Mouse (Mus musculus): ENCODE results near the gene Wfdc16. TPM values are rescaled to one million over a fixed set of nuclear protein-coding genes. Genes with fewer than 3 reads are reported as not detected.

Gene Wfdc16
- polyA plus RNA-seq, 1 experiment = 0.12 TPM

GRCm38 (mm10) chr2:164670938-164671337, 32.3 kb upstream of the Wfdc16 start:
- no peak overlapping the region for H3K27ac ChIP-seq (ENCODE audit: control insufficient read depth, insufficient read depth, low read depth, low read length)
- no peaks in the 10 kb centered on the region for H3K27me3 ChIP-seq (ENCODE audit: control insufficient read depth, insufficient read depth, low read length)
- TF ChIP-seq POLR2A (IDR thresholded peaks at IDR 0.05; ENCODE audit: control insufficient read depth, low read depth, low read length) = no peak
- TF ChIP-seq CTCF (IDR thresholded peaks at IDR 0.05; ENCODE audit: control insufficient read depth, insufficient read depth, insufficient replicate concordance, low read depth, low read length) = no peak
- no peak overlapping the region for H3K4me3 ChIP-seq (ENCODE audit: control insufficient read depth, low read depth, low read length)
- no peaks in the 10 kb centered on the region; the same call in 1 of the 2 replicates for H3K4me1 ChIP-seq (ENCODE audit: control insufficient read depth, insufficient read depth, low read length)
- no peaks in the 10 kb centered on the region for H3K36me3 ChIP-seq (ENCODE audit: control insufficient read depth, insufficient read depth, low read length)

GRCm38 (mm10) chr2:164670261-164670660, 31.7 kb upstream of the Wfdc16 start:
- TF ChIP-seq POLR2A (IDR thresholded peaks at IDR 0.05; ENCODE audit: control insufficient read depth, low read depth, low read length) = no peak
- no peak for TF ChIP-seq CTCF (IDR thresholded peaks at IDR 0.05; ENCODE audit: control insufficient read depth, insufficient read depth, insufficient replicate concordance, low read depth, low read length)
- Histone ChIP-seq H3K4me1 (ENCODE audit: control insufficient read depth, insufficient read depth, low read length) (no peaks in the 10 kb centered on the region), H3K36me3 (ENCODE audit: control insufficient read depth, insufficient read depth, low read length) (no peaks in the 10 kb centered on the region), H3K4me3 (ENCODE audit: control insufficient read depth, low read depth, low read length) (no peak overlapping the region), H3K27me3 (ENCODE audit: control insufficient read depth, insufficient read depth, low read length) (no peaks in the 10 kb centered on the region), H3K27ac (ENCODE audit: control insufficient read depth, insufficient read depth, low read depth, low read length) (no peak overlapping the region)

GRCm38 (mm10) chr2:164664851-164665250, 26.3 kb upstream of the Wfdc16 start:
- Histone ChIP-seq H3K36me3 (ENCODE audit: control insufficient read depth, insufficient read depth, low read length) (no peaks in the 10 kb centered on the region), H3K4me1 (ENCODE audit: control insufficient read depth, insufficient read depth, low read length) (no peaks in the 10 kb centered on the region), H3K4me3 (ENCODE audit: control insufficient read depth, low read depth, low read length) (no peak overlapping the region), H3K27ac (ENCODE audit: control insufficient read depth, insufficient read depth, low read depth, low read length) (no peak overlapping the region), H3K27me3 (ENCODE audit: control insufficient read depth, insufficient read depth, low read length) (no peaks in the 10 kb centered on the region)
- no peak for TF ChIP-seq CTCF (IDR thresholded peaks at IDR 0.05; ENCODE audit: control insufficient read depth, insufficient read depth, insufficient replicate concordance, low read depth, low read length)
- no peak for TF ChIP-seq POLR2A (IDR thresholded peaks at IDR 0.05; ENCODE audit: control insufficient read depth, low read depth, low read length)

GRCm38 (mm10) chr2:164656483-164656882, 17.9 kb upstream of the Wfdc16 start, which contains the start of gene Wfdc9:
TSS of gene Wfdc9 (minus strand) at chr2:164656583.
- TF ChIP-seq CTCF (IDR thresholded peaks at IDR 0.05; ENCODE audit: control insufficient read depth, insufficient read depth, insufficient replicate concordance, low read depth, low read length) = no peak
- no peak for TF ChIP-seq POLR2A (IDR thresholded peaks at IDR 0.05; ENCODE audit: control insufficient read depth, low read depth, low read length)
- Histone ChIP-seq H3K4me3 (ENCODE audit: control insufficient read depth, low read depth, low read length) (peak within 1 kb of the TSS; percentile 82), H3K27me3 (ENCODE audit: control insufficient read depth, insufficient read depth, low read length) (no peaks in the 10 kb centered on the region), H3K36me3 (ENCODE audit: control insufficient read depth, insufficient read depth, low read length) (no peaks in the 10 kb centered on the region), H3K4me1 (ENCODE audit: control insufficient read depth, insufficient read depth, low read length) (peaks cover 6% of the 10 kb centered on the region), H3K27ac (ENCODE audit: control insufficient read depth, insufficient read depth, low read depth, low read length) (peak within 1 kb of the TSS; percentile 61)

- no peaks in the 10 kb centered on the region for H3K36me3 ChIP-seq (ENCODE audit: control insufficient read depth, insufficient read depth, low read length)
- H3K27ac ChIP-seq (ENCODE audit: control insufficient read depth, insufficient read depth, low read depth, low read length) = peak within 1 kb of the TSS; percentile 61
- peaks cover 6% of the 10 kb centered on the region for H3K4me1 ChIP-seq (ENCODE audit: control insufficient read depth, insufficient read depth, low read length)
- TF ChIP-seq POLR2A (IDR thresholded peaks at IDR 0.05; ENCODE audit: control insufficient read depth, low read depth, low read length) (peak; percentile 72), CTCF (IDR thresholded peaks at IDR 0.05; ENCODE audit: control insufficient read depth, insufficient read depth, insufficient replicate concordance, low read depth, low read length) (peak; percentile 93)
- H3K27me3 ChIP-seq (ENCODE audit: control insufficient read depth, insufficient read depth, low read length) = no peaks in the 10 kb centered on the region
- peak within 1 kb of the TSS; percentile 82 for H3K4me3 ChIP-seq (ENCODE audit: control insufficient read depth, low read depth, low read length)
Observed at GRCm38 (mm10) chr2:164655858-164656257, 17.3 kb upstream of the Wfdc16 start, which contains the start of gene Wfdc10. TSS of gene Wfdc10 (plus strand) at chr2:164656046.

GRCm38 (mm10) chr2:164641881-164642673, 3.5 kb upstream of the Wfdc16 start:
- TF ChIP-seq POLR2A (IDR thresholded peaks at IDR 0.05; ENCODE audit: control insufficient read depth, low read depth, low read length) (no peak), CTCF (IDR thresholded peaks at IDR 0.05; ENCODE audit: control insufficient read depth, insufficient read depth, insufficient replicate concordance, low read depth, low read length) (no peak)
- Histone ChIP-seq H3K4me3 (ENCODE audit: control insufficient read depth, low read depth, low read length) (no peak overlapping the region), H3K36me3 (ENCODE audit: control insufficient read depth, insufficient read depth, low read length) (no peaks in the 10 kb centered on the region), H3K27ac (ENCODE audit: control insufficient read depth, insufficient read depth, low read depth, low read length) (peak overlapping the region; percentile 48), H3K4me1 (ENCODE audit: control insufficient read depth, insufficient read depth, low read length) (peaks cover 4% of the 10 kb centered on the region), H3K27me3 (ENCODE audit: control insufficient read depth, insufficient read depth, low read length) (no peaks in the 10 kb centered on the region)

GRCm38 (mm10) chr2:164641129-164641528, 2.5 kb upstream of the Wfdc16 start:
- Histone ChIP-seq H3K36me3 (ENCODE audit: control insufficient read depth, insufficient read depth, low read length) (no peaks in the 10 kb centered on the region), H3K27ac (ENCODE audit: control insufficient read depth, insufficient read depth, low read depth, low read length) (peak overlapping the region; percentile 70), H3K27me3 (ENCODE audit: control insufficient read depth, insufficient read depth, low read length) (no peaks in the 10 kb centered on the region), H3K4me1 (ENCODE audit: control insufficient read depth, insufficient read depth, low read length) (peaks cover 4% of the 10 kb centered on the region), H3K4me3 (ENCODE audit: control insufficient read depth, low read depth, low read length) (no peak overlapping the region)
- TF ChIP-seq CTCF (IDR thresholded peaks at IDR 0.05; ENCODE audit: control insufficient read depth, insufficient read depth, insufficient replicate concordance, low read depth, low read length) (no peak), POLR2A (IDR thresholded peaks at IDR 0.05; ENCODE audit: control insufficient read depth, low read depth, low read length) (no peak)

Measured in testis, adult 2 months (tissue).